Mouse (Mus musculus) midbrain, postnatal 0 days (tissue): ENCODE measurements around the gene Adamtsl1. TPM values are rescaled to one million over a fixed set of nuclear protein-coding genes. Genes with fewer than 3 reads are reported as not detected.

Source experiments
- ATAC-seq: fragments of 200-750 bp; cut with Nextera tagmentation; 2 replicates; pipeline ENCODE4 v1.8.0; 2017; ENCODE audit warnings: moderate number of reproducible peaks, mild to moderate bottlenecking, moderate TSS enrichment, moderate library complexity; ENCODE audit not compliant: low FRiP score
- DNase-seq: peaks from one replicate; pipeline ENCODE4 v3.0.0-alpha.2; 2015; ENCODE audit warnings: low spot score
- H3K27ac ChIP-seq: fragments of 300-500 bp; sonication (generic); 2 replicates; pipeline ENCODE4 v1.5.1; 2014; ENCODE audit warnings: low read depth, mild to moderate bottlenecking, low read length, mixed read lengths
- H3K27me3 ChIP-seq: fragments of 300-500 bp; sonication (generic); 2 replicates; pipeline ENCODE4 v1.6.1; 2014; ENCODE audit warnings: low read length, control low read depth, mixed read lengths; ENCODE audit not compliant: insufficient read depth
- H3K36me3 ChIP-seq: fragments of 300-500 bp; sonication (generic); 2 replicates; pipeline ENCODE4 v1.6.1; 2014; ENCODE audit warnings: low read length, control low read depth, mixed read lengths; ENCODE audit not compliant: insufficient read depth
- H3K4me1 ChIP-seq: fragments of 300-500 bp; sonication (generic); 2 replicates; pipeline ENCODE4 v1.6.1; 2014; ENCODE audit warnings: mild to moderate bottlenecking, control low read depth, antibody characterized with exemption, low read length, mixed read lengths; ENCODE audit not compliant: insufficient read depth
- H3K4me2 ChIP-seq: fragments of 300-500 bp; sonication (generic); 2 replicates; pipeline ENCODE4 v1.6.1; 2014; ENCODE audit warnings: low read depth, mild to moderate bottlenecking, low read length, mixed read lengths; ENCODE audit not compliant: poor library complexity, severe bottlenecking
- H3K4me3 ChIP-seq: fragments of 300-500 bp; sonication (generic); 2 replicates; pipeline ENCODE4 v1.5.1; 2014; ENCODE audit warnings: low read depth, mild to moderate bottlenecking, low read length, moderate library complexity
- H3K9ac ChIP-seq: fragments of 300-500 bp; sonication (generic); replicated peaks from 2 replicates; pipeline ENCODE4 v1.6.1; 2014; ENCODE audit warnings: mild to moderate bottlenecking, low read length, moderate library complexity, mixed read lengths; ENCODE audit not compliant: poor library complexity, severe bottlenecking
- H3K9me3 ChIP-seq: fragments of 300-500 bp; sonication (generic); 2 replicates; pipeline ENCODE4 v1.6.1; 2016; ENCODE audit warnings: low read length, control low read depth
- CTCF ChIP-seq: IDR thresholded peaks from 2 replicates; pipeline ENCODE4 v1.5.1; 2016; ENCODE audit warnings: antibody characterized with exemption, mild to moderate bottlenecking
- WGBS: fragments of 180-500 bp; shearing (Covaris S2); extraction: QIAGEN DNeasy Blood & Tissue Kit; methylation state at CpG from one replicate; pipeline ENCODE4 v1.1.7; 2014; 5-methylcytosine and 5-hydroxymethylcytosine counted together
- polyA plus RNA-seq: library from polyadenylated mRNA; unstranded; fragments of >200 nt; fragmentation: Nextera tagmentation; extraction: Ambion mirVana; gene quantifications from 2 replicates; pipeline ENCODE4 v1.2.1, GENCODE M21; 2015
- total RNA-seq: library from RNA; depleted of rRNA; stranded (reverse); fragments of >200 nt; gene quantifications from 2 replicates; pipeline ENCODE4 v1.2.3, GENCODE M21; 2014

Gene Adamtsl1
- total and polyA plus RNA-seq, 2 experiments from 2014 or later: 4.9 to 7.3 TPM

DNA sequence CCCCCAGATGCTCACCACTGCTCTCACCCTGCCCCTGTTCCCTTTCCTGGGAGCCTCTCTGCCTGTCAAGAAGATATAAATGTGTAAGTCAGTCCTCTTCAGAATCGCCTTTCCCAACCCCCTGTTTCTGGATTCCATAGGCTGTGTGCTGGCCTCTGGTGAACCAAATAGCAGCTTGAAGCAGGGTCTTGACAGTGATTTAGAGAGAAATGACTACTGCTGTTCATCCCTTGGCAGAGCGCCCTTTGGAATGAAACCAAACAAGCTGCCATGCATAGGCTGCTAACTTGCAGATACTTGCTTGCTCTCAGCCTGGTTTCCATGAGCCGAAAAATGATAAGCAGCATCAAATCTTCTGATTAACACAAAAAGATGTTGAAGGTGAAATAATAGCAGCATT, 610.4 kb downstream of the Adamtsl1 start:
- no peaks in the 10 kb centered on the region for H3K36me3 ChIP-seq
- no peak for TF ChIP-seq CTCF
- H3K4me1 ChIP-seq: no peaks in the 10 kb centered on the region
- no peaks in the 10 kb centered on the region for H3K9me3 ChIP-seq
- H3K4me3 ChIP-seq: no peak overlapping the region
- H3K9ac ChIP-seq: no peak overlapping the region
- H3K27ac ChIP-seq: no peak overlapping the region
- H3K4me2 ChIP-seq: no peak overlapping the region
- no peak; the same call in 1 of the 2 replicates for ATAC-seq
- peak; percentile 93 for DNase-seq
- WGBS: 56% methylated on average over 3 of the region's 3 CpGs
- H3K27me3 ChIP-seq: no peaks in the 10 kb centered on the region

DNA sequence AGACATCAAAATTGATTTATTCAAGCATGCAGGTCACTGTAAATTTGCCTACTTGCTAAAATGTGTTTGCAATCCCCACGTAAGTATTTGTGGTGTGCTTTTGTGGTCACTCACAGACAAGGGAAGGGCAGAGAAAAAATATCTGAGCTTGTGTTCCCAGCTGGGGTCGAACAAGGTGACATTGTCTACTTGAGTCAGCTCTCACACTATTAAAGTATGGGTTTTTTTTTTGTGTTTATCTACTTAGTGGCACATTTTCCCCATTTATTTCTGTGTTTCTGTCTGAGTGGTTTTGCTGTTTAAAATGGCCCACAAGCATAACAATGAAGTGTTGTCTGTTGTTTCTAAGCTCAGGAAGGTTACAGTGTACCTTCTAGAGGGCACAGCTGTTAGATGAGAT, 612.7 kb downstream of the Adamtsl1 start:
- H3K27me3 ChIP-seq: no peaks in the 10 kb centered on the region
- no peak overlapping the region for H3K4me3 ChIP-seq
- no peaks in the 10 kb centered on the region for H3K9me3 ChIP-seq
- H3K4me2 ChIP-seq: no peak overlapping the region
- H3K4me1 ChIP-seq: no peaks in the 10 kb centered on the region
- H3K36me3 ChIP-seq: no peaks in the 10 kb centered on the region
- ATAC-seq (no peak), DNase-seq (no peak)
- H3K27ac ChIP-seq: no peak overlapping the region
- no peak overlapping the region for H3K9ac ChIP-seq
- WGBS: 83% methylated on average over 2 of the region's 2 CpGs
- no peak for TF ChIP-seq CTCF

DNA sequence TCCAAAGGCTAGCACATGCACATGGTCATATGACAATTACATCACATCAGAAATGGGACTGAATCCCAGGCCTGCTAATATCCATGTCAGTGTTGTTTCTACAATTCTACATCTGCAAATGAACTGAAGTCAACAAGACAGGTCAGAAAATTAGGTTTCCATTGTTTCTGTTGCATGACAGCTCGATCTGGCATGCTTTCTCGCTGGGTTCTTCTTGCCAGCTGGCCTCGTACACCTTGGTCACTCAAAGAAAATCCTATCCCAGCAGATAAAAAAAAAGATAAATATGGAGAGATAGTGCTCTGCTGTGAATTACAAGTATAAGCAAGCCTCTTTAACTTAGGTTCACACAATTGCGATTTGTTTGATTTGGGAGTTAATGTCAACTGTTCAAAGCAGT, 644.6 kb downstream of the Adamtsl1 start:
- H3K4me2 ChIP-seq: no peak overlapping the region
- WGBS: 91% methylated on average over 4 of the region's 4 CpGs
- no peaks in the 10 kb centered on the region for H3K9me3 ChIP-seq
- no peak overlapping the region for H3K27ac ChIP-seq
- no peak overlapping the region for H3K4me3 ChIP-seq
- no peaks in the 10 kb centered on the region for H3K4me1 ChIP-seq
- H3K27me3 ChIP-seq: no peaks in the 10 kb centered on the region
- H3K9ac ChIP-seq: no peak overlapping the region
- no peak for DNase-seq
- no peak for ATAC-seq
- H3K36me3 ChIP-seq: no peaks in the 10 kb centered on the region
- TF ChIP-seq CTCF: no peak

DNA sequence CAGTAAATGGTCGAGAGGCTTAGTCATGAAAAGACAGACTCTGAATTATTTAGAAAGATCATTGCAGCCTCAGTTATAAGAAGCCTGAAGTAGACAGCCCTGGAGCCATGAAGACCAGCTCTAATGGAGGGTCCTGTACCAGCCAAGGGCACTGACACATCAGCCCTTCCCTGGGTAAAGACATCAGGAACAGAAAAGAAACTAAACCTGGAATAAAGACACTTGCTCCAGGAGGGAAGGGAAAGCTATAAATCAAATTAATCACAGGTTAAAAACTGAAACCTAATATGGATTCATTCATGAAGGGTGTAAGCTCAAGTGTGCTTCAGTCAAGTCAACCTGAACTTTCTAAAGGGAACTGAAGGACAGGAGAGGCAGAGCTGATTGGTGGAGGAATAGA, 645.4 kb downstream of the Adamtsl1 start:
- no peak overlapping the region for H3K27ac ChIP-seq
- H3K36me3 ChIP-seq: no peaks in the 10 kb centered on the region

DNA sequence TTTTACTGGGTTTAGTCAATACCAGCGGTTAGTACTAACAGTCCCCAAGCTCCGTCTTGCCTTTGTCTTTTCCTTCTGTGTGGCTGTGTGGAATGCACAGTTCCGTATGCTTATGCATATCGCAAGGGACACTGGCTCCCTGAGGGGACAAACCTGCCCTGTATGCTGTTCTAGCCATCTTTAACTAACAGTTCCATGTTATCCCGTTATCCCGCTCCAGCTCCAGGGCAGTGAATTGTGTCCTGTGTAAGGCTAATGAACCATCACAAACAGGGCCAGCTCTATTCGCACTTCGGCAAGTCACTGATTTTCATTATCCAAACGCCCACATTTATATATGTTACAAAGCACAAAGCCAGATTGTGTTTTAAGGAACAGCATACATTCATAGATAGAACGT, 656.8 kb downstream of the Adamtsl1 start:
- WGBS: 65% methylated on average over 10 of the region's 10 CpGs
- no peak for TF ChIP-seq CTCF
- DNase-seq (no peak), ATAC-seq (no peak)
- H3K4me3 ChIP-seq: no peak overlapping the region
- H3K36me3 ChIP-seq: no peaks in the 10 kb centered on the region
- no peaks in the 10 kb centered on the region for H3K27me3 ChIP-seq
- no peaks in the 10 kb centered on the region for H3K9me3 ChIP-seq
- no peak overlapping the region for H3K27ac ChIP-seq
- no peaks in the 10 kb centered on the region for H3K4me1 ChIP-seq
- no peak overlapping the region for H3K9ac ChIP-seq
- no peak overlapping the region for H3K4me2 ChIP-seq

More for the DNA sequence above, 645.4 kb downstream of the Adamtsl1 start:
- H3K4me2 ChIP-seq: no peak overlapping the region
- WGBS: 55% methylated on average over 1 of the region's 1 CpGs
- no peaks in the 10 kb centered on the region for H3K9me3 ChIP-seq
- H3K27me3 ChIP-seq: no peaks in the 10 kb centered on the region
- H3K4me3 ChIP-seq: no peak overlapping the region
- ATAC-seq (no peak), DNase-seq (no peak)
- no peak for TF ChIP-seq CTCF
- H3K4me1 ChIP-seq: no peaks in the 10 kb centered on the region
- H3K9ac ChIP-seq: no peak overlapping the region

DNA sequence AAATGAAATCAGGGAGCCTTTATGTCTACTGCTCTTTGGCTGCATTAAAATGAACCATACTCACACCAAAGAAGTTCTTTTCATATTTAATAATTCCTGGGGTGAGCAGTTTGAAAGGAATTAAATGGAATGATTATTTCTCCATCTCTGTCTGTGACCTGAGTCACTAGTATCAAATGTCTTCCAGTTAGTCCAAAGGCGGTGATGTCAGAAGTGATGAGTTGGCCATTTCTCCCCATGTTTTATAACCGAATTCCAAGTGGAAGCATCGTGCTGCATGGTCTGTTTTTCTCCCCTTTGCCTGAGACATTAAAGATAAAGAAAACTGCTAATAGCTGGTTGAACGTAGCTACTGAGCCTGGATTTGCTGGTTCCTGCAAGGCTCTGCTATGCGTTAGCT, 657.5 kb downstream of the Adamtsl1 start:
- Histone ChIP-seq H3K27me3 (no peaks in the 10 kb centered on the region), H3K36me3 (no peaks in the 10 kb centered on the region), H3K9ac (no peak overlapping the region), H3K4me1 (no peaks in the 10 kb centered on the region), H3K4me3 (no peak overlapping the region), H3K4me2 (no peak overlapping the region), H3K9me3 (no peaks in the 10 kb centered on the region), H3K27ac (no peak overlapping the region)
- no peak for TF ChIP-seq CTCF
- ATAC-seq (no peak), DNase-seq (no peak)
- WGBS: 75% methylated on average over 5 of the region's 5 CpGs

DNA sequence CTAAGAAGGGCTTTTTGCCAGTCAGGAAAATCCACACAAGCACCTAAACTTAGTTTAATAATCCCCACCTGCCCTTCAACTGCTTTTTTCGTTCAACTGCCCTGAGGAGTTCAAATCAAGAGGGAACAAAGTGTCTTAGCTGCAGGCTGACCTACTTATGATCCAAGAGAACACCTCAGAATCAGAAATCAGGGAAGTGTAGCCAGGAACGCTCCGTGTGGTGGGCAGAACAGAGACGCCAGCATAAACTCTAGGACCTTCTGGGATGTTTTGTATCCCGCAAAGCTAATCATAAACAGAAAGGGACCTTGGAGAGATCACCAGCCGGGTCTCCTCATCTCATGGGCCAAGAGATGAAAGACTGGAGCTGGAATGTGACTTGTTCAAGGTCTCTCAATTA, 663.5 kb downstream of the Adamtsl1 start:
- DNase-seq (no peak), ATAC-seq (no peak)
- Histone ChIP-seq H3K36me3 (no peaks in the 10 kb centered on the region), H3K4me1 (no peaks in the 10 kb centered on the region), H3K4me2 (no peak overlapping the region), H3K9me3 (no peaks in the 10 kb centered on the region), H3K27ac (no peak overlapping the region), H3K27me3 (no peaks in the 10 kb centered on the region), H3K4me3 (no peak overlapping the region), H3K9ac (no peak overlapping the region)
- no peak for TF ChIP-seq CTCF
- WGBS: 88% methylated on average over 6 of the region's 6 CpGs
